Mouse (Mus musculus): ENCODE results near the gene Ift46. TPM values are rescaled to one million over a fixed set of nuclear protein-coding genes. Genes with fewer than 3 reads are reported as not detected.

Ift46 gene
- polyA plus RNA-seq (2012; ENCODE audit: insufficient read depth, low replicate concordance), result 3.7 TPM in 1 of 2 replicates, not detected in the other

DNA sequence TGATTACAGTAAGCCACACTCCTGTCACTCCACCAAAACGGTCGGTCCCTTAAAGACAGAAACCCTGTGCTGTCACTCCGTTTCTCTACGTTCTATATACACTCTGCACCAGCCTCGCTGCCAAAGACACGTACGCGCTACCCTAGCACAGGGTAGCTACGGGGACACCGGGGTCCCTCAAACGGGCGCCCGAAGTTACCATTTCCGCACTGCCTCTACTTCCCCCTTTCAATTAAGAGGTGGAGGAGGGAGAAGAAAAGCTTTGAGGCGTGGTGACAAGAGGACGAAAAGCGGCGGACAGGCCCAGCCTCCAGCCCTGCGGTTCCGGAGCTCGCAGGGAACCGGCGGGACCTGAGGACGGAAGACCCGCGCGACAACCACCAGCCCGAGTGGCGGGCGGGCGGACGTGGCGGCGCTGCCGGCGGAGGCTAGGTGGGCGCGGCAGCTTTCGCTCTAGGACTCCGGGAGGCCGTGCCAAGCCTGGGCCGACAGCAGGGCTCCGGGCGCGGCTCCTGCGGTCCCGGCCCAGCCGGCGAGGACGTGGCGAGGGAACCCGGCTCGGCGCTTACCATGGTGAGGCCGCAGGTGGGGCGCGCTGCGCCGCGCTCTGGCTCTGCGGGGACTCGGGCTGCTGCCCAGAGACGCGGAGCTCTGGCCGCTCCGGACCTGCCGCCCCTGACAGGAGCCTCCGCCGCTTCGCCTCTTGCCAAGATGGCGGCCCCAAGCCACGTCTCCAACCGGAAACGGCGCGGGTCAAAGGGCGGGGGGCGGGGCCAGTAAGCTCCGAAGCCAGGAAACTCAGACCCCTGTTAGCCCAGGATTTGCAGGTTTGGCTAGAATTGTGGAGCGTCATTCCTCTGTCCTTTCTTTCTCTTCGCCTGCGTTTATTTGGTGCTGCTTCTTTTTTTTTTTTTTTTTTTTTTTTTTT, at the start of gene Ift46, which contains the start of gene Arcn1:
Gene Ift46 (plus strand): TSS at position 808 of the 928 bp plus-strand sequence.
Gene Arcn1 (minus strand): TSS at position 745 of the 928 bp plus-strand sequence.
- no peaks in the 10 kb centered on the region for H3K27me3 ChIP-seq (replicated peaks)
- peak within 1 kb of the TSS; percentile 96 for H3K4me3 ChIP-seq (replicated peaks)
- TF ChIP-seq GATA1 (IDR thresholded peaks at IDR 0.05; ENCODE audit: borderline replicate concordance, low read length) (no peak), FLI1 (IDR thresholded peaks at IDR 0.05; ENCODE audit: low read length) (peak; percentile 55; the same call in 1 of the 2 replicates)
- H3K36me3 ChIP-seq (replicated peaks; ENCODE audit: low read length), result peaks cover 8% of the 10 kb centered on the region
- peaks cover 39% of the 10 kb centered on the region for H3K4me1 ChIP-seq
- H3K9me3 ChIP-seq, result no peaks in the 10 kb centered on the region

DNA sequence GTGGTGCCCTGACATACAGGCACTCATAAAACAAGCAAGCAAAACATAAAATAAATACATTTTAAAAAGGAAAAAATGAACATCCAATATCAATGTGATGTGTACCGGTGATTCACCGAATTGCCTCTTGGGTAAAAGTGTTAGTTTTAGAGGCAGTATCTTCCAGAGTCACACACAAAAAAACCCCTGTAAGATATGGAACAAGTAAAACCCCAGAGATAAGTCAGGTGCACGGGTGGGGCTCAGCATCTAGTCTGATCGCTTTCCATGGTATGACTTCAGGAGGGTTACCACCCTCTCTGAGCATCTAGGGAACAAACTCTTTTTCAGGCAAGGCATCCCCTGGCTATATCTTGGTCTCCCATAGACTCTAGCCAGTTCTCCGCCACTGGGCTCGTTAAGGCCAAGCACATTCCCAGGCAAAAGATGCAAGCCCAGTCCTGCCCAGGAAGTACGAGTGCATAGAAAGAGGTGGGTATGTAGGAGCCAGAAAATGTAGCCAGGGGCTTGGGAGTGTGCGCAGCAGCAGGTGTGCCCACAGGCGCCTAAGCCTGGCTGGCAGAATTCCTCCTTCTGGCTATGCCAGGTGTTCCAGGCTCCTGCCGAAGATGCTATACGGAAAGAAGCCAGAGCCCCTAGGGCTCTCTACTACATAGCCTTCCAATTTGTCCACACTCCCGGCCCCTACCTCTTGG, 48.6 kb upstream of the Ift46 start:
- TF ChIP-seq GATA1 (IDR thresholded peaks at IDR 0.05; ENCODE audit: borderline replicate concordance, low read length) (no peak), FLI1 (IDR thresholded peaks at IDR 0.05; ENCODE audit: low read length) (no peak)

DNA sequence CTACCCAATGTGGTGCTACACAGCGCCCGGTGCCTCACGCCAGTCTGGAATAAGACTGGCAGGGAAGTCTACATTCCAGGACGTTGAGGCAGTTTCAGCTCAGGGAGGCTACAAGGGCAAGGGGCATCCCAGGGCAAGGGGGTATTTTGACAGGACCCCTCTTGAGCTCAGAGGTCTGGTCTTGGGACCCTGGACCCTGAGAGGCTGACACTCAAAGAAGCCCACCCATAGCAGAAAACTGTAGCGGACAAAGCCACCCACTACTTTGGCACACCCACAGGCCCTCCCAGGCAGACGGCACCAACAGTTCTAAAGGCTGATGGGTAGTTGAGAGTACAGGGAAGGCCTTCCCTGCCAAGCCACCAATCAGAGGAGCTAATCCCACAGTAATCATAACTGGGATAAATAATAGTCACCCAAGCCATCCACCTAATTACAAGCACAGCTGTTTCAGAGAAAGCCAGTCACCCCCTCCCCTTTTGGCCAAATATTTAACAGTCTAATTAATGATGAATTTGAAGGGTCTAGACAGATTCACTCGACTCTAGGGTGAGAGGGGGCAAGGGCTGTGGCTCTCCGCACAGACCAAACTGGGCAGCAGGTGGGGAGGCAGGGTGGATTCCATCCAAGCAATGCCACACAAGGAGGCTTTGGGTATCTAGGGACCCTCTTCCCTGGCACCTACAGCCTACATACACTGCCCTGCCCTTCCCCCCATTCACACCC, 47.9 kb upstream of the Ift46 start:
- peaks cover 21% of the 10 kb centered on the region for H3K27me3 ChIP-seq (replicated peaks)
- peaks cover 74% of the 10 kb centered on the region for H3K4me1 ChIP-seq
- H3K36me3 ChIP-seq (replicated peaks; ENCODE audit: low read length), result peaks cover 15% of the 10 kb centered on the region
- H3K9me3 ChIP-seq, result no peaks in the 10 kb centered on the region
- TF ChIP-seq GATA1 (IDR thresholded peaks at IDR 0.05; ENCODE audit: borderline replicate concordance, low read length) (no peak), FLI1 (IDR thresholded peaks at IDR 0.05; ENCODE audit: low read length) (no peak)
- H3K4me3 ChIP-seq (replicated peaks), result peak overlapping the region; percentile 50

More for the DNA sequence above, 48.6 kb upstream of the Ift46 start:
- H3K4me1 ChIP-seq, result peaks cover 71% of the 10 kb centered on the region
- no peaks in the 10 kb centered on the region for H3K9me3 ChIP-seq
- H3K36me3 ChIP-seq (replicated peaks; ENCODE audit: low read length), result peaks cover 15% of the 10 kb centered on the region
- peaks cover 17% of the 10 kb centered on the region for H3K27me3 ChIP-seq (replicated peaks)
- no peak overlapping the region for H3K4me3 ChIP-seq (replicated peaks)

DNA sequence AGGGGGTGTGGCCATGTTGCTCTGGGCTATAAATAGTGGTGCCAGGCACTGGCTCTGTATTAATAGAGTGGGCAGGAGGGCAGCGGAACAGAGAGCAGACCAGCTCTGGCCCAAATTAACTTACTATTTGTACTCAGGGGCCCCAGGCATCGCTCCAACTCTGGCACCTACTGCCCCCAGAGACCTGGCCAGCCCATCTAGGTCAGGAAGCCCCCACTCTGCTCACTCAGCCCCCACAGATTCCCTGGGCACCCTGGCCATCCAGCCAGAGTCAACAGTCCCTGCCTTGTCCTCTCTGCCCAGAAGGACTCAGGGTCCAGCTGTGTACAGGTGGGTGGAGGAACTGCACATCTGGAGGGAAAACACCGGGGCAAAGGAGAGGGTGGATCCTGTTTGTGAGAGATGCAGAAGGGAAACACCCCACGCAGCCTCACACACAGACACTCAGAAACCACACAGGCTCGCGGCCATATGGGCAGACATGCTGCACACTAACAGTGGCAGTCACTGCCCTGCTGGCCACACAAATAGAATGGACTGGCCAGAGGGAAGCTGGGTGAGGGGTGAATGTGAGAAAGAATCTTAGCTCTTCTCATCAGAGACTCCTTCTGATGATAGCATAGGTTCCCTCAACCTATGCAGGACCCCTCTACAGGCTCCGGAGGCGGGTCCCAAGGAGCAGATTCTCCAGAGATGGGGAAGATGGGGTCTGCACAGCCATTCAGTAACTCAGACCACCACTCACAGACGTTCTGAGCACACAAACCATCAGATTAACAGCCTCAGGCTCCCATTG, 47.2 kb upstream of the Ift46 start:
- H3K9me3 ChIP-seq, result no peaks in the 10 kb centered on the region
- H3K36me3 ChIP-seq (replicated peaks; ENCODE audit: low read length), result peaks cover 10% of the 10 kb centered on the region
- peaks cover 74% of the 10 kb centered on the region for H3K4me1 ChIP-seq
- TF ChIP-seq FLI1 (IDR thresholded peaks at IDR 0.05; ENCODE audit: low read length) (no peak), GATA1 (IDR thresholded peaks at IDR 0.05; ENCODE audit: borderline replicate concordance, low read length) (no peak)
- H3K27me3 ChIP-seq (replicated peaks), result peaks cover 23% of the 10 kb centered on the region
- H3K4me3 ChIP-seq (replicated peaks), result peak overlapping the region; percentile 92

GRCm38 (mm10) chr9:44721154-44721876, 46.4 kb upstream of the Ift46 start:
- TF ChIP-seq FLI1 (IDR thresholded peaks at IDR 0.05; ENCODE audit: low read length) (no peak), GATA1 (IDR thresholded peaks at IDR 0.05; ENCODE audit: borderline replicate concordance, low read length) (no peak)
- H3K4me3 ChIP-seq (replicated peaks), result peak overlapping the region; percentile 92
- no peaks in the 10 kb centered on the region for H3K9me3 ChIP-seq
- H3K27me3 ChIP-seq (replicated peaks), result peaks cover 20% of the 10 kb centered on the region
- peaks cover 74% of the 10 kb centered on the region for H3K4me1 ChIP-seq
- H3K36me3 ChIP-seq (replicated peaks; ENCODE audit: low read length), result peaks cover 2% of the 10 kb centered on the region

- Histone ChIP-seq H3K4me3 (replicated peaks) (peak overlapping the region; percentile 92), H3K9me3 (no peaks in the 10 kb centered on the region), H3K36me3 (replicated peaks; ENCODE audit: low read length) (no peaks in the 10 kb centered on the region), H3K4me1 (peaks cover 74% of the 10 kb centered on the region), H3K27me3 (replicated peaks) (peaks cover 23% of the 10 kb centered on the region)
- no peak for TF ChIP-seq FLI1 (IDR thresholded peaks at IDR 0.05; ENCODE audit: low read length)
- no peak for TF ChIP-seq GATA1 (IDR thresholded peaks at IDR 0.05; ENCODE audit: borderline replicate concordance, low read length)
Observed at GRCm38 (mm10) chr9:44721877-44722186, 45.9 kb upstream of the Ift46 start.

GRCm38 (mm10) chr9:44722575-44722974, 45.1 kb upstream of the Ift46 start:
- Histone ChIP-seq H3K9me3 (no peaks in the 10 kb centered on the region), H3K4me1 (peaks cover 74% of the 10 kb centered on the region)
- no peak for TF ChIP-seq FLI1 (IDR thresholded peaks at IDR 0.05; ENCODE audit: low read length)
- TF ChIP-seq GATA1 (IDR thresholded peaks at IDR 0.05; ENCODE audit: borderline replicate concordance, low read length), result no peak

DNA sequence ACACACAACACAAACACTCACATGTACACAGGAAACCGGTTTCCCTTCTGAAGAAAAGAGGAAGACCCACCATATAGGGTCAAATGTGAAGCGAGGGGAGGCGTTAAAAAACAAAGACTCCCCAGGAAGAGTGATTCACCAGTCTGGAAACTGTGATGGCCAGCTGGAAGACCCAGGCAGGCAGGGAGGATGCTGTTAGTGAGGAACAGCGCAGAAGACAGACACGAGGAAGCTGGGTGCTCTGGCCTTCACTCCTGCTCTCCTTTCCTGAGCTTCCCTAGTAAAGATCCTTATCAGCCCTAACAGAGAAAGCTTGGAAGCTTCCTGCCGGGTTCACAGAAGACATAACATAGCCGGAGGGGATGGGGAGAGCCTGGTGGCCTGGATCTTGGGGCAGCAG, 44.7 kb upstream of the Ift46 start:
- Histone ChIP-seq H3K4me1 (peaks cover 69% of the 10 kb centered on the region), H3K36me3 (replicated peaks; ENCODE audit: low read length) (no peaks in the 10 kb centered on the region), H3K27me3 (replicated peaks) (peaks cover 26% of the 10 kb centered on the region), H3K9me3 (no peaks in the 10 kb centered on the region), H3K4me3 (replicated peaks) (peak overlapping the region; percentile 50)
- TF ChIP-seq GATA1 (IDR thresholded peaks at IDR 0.05; ENCODE audit: borderline replicate concordance, low read length), result no peak
- no peak for TF ChIP-seq FLI1 (IDR thresholded peaks at IDR 0.05; ENCODE audit: low read length)

More at GRCm38 (mm10) chr9:44722575-44722974, 45.1 kb upstream of the Ift46 start:
- Histone ChIP-seq H3K27me3 (replicated peaks) (peaks cover 26% of the 10 kb centered on the region), H3K4me3 (replicated peaks) (no peak overlapping the region), H3K36me3 (replicated peaks; ENCODE audit: low read length) (no peaks in the 10 kb centered on the region)

Data from megakaryocyte, embryonic 14.5 days (primary cell).